Mouse (Mus musculus): ENCODE results near the gene Ptprm.

Gene Ptprm

GRCm38 (mm10) chr17:67287501-67287900, 66.8 kb downstream of the Ptprm start:
- no peak for DNase-seq (ENCODE audit: low spot score in 2 of 2)

DNA sequence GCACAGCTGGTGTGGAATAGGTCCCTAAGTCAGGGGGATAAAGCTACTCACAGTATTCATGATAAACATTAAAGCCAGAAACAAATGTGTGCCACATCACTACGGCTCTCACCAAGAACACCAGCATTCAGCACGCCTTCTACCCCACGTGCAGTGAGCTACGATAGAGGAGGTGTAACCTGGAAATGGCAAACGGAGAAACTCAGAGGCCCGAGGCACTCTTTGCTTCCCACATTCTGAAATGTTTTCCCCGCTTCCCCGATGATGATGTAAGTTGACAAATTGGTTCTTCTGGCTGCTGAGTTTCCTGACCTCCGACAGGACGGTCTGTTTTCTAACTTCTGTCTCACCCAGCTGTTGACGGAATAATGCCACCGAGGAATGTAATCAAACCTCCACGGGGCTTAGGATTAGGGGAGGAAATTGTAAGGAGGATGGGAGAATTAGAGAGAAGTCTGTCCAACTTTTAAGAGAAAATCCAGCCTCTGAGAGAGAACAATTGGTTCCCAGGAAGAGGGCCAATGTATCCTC, 72.6 kb downstream of the Ptprm start:
- no peak for DNase-seq (ENCODE audit: low spot score in 2 of 2)

DNA sequence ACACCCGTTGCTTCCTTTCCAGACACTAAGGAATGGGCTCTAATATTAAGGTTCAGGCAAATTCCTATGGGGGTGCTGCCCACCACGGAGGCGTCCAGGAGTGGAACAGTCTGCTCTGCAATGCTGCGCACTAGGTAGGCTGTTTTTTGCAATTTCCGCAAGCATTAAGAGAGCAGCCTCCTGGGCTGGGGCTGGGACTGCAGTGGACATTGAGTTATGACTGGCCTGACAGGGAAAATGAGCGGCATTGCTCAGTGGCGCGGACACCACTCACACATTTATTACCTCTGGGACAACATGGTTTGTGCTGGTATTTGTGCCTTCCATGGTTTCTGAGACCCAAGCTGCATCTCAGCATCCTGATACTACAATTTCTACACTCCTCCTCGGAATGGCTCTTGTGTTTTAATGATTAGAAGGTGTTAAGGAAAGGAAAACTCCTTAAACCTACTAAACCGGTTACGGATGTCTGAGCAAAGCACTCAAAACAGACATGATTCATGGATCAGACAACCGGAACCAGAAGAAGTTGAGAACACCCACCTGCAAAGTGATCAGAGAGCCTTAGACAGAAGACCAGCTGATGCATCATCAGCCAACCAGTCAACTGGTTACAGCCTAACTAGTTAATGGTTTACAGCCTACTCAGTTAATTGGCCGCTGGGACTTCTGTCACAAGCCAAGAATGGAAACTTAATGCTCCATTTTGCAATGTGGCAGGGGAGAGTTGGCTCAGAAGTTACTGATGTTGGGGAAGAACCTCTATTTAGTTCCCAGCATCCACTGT, 76.9 kb downstream of the Ptprm start:
- DNase-seq (ENCODE audit: low spot score in 2 of 2), result no peak

DNA sequence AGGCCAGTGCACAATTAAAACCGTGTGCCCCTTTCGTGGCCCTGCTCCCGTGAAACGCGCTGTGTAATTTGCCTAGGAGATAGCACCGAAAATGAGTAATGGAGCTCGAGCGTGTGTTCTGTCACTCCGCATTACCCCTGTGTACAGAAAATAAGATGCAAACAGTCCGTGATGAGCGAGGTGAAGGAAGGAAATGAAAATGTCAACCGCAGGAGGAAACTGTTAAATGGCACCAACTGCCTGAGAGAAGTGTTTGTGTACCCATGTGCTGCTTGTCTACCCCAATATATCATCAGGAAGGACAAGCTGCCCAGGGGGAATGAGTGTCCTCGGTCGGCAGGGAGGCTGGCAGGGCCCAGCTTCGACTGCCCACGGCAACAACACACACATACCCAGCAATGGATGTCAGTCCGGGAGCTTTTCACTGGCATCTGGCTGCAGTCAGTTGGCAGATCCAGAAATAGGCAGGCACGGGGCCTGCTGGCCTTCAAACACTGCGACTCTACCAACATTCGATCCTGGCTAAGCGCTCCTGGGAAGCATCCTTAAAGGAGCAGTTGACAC, 79.6 kb downstream of the Ptprm start:
- no peak for DNase-seq (ENCODE audit: low spot score in 2 of 2)

- no peak for DNase-seq (ENCODE audit: low spot score in 2 of 2)
Measured at GRCm38 (mm10) chr17:67272928-67273327, 81.3 kb downstream of the Ptprm start.

DNA sequence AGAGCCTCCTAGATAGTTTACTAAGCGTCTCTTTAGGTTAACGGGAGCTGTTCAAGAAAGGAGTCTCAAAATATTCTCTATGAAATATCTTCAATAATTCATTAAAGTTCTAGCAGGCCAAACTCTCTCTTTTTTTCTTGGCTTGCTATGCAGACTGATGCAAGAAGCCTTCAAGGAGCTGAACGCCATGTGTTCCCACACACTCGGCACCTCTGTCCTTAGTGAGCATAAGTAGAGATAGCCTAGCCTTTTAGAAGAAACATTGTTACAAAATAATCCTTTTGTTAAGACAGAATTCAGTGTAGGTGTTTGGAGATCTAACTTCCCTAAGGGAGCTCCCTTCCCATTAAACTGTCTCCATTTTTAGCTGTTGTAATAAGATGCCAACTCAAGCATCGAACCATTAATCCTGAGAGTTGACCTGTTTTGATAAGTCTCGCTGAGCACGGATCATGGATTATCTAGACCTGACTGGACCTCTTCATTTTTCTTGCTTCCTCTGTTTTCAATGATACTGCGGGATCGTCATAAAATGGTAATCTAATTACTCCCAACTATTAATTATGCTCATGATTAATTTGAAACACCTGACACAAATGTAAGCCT, 85.7 kb downstream of the Ptprm start:
- no peak for DNase-seq (ENCODE audit: low spot score in 2 of 2)

DNA sequence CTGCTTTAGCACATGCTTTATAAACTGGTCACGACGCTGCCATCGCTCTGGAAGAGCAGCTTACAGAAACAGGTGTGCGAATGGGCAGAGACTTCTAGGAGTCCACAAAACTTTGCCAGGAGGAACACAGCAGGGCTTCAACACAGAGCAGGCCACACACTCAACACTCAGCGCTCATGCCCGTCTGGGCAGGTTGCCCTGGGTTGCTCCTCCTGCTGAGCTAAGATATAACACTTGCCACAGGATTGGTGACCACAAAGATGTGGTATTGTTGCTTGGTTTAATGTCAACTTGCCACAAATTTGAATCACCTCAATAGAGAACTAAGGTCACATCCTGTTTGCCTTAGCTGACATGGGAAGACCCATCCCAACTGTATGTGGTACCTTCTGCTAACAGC, 88.0 kb downstream of the Ptprm start:
- no peak for DNase-seq (ENCODE audit: low spot score in 2 of 2)

DNA sequence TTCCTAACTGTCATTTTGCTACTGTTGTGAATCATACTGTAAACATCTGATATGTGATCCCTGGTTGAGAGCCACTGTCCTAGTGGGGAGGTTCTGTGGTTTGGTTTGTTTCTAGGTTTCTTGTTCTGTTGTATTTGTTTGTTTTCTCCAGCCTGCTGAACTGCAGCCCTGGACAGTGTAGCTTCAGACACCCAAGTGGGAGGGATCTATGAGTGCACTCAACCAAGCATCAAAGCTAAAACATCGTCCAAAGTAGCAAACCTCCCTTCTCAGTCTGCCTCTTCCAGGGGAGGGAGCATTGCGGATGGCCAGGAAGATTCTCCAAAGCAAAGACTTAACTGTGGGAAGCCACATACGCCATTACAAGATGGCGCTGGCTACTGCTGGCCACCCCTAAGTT, 88.7 kb downstream of the Ptprm start:
- DNase-seq (ENCODE audit: low spot score in 2 of 2), result no peak

GRCm38 (mm10) chr17:67264716-67265115, 89.5 kb downstream of the Ptprm start:
- no peak for DNase-seq (ENCODE audit: low spot score in 2 of 2)

GRCm38 (mm10) chr17:67263024-67263423, 91.2 kb downstream of the Ptprm start:
- no peak for DNase-seq (ENCODE audit: low spot score in 2 of 2)

DNA sequence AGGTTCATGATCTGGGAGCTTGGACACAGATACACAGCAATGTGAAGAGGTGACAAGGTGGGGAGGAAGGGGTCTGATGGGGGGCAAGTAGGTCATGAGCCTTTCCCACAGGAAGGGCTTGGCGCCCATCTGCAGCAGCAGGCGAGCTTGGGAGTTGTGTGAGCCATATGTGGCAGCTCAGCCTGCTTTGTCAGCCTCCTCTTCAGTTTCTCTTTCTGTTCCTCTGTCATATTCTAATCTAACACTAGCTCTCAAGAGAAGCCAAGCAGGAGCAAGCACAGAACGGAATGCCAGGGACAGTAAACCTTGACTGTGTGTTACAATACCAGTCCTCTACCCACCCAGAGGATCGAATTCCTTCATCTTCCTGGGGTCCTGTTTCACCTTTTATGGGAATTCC, 94.2 kb downstream of the Ptprm start:
- DNase-seq (ENCODE audit: low spot score in 2 of 2), result no peak

DNA sequence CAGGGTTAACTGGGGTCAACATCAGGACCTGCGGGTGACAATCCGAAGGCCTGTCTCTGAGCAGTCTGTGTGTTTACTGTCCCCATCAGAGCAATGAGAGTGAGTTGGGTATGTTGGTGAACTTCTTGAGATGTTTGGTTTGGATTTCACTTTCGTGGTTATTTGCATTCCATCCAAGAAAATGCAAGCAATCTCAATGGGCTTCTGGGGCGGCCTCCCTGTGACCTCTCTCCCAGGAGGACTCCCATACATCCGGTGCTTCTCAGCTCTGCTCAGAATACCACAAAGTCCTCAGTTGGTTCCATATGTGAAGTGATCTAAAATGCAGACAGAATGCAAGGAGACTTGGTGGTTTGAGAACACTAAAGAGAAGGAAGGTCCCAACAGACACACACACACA, 96.5 kb downstream of the Ptprm start:
- DNase-seq (ENCODE audit: low spot score in 2 of 2), result no peak

- no peak for DNase-seq (ENCODE audit: low spot score in 2 of 2)
Measured at GRCm38 (mm10) chr17:67256171-67256570, 98.1 kb downstream of the Ptprm start.

DNA sequence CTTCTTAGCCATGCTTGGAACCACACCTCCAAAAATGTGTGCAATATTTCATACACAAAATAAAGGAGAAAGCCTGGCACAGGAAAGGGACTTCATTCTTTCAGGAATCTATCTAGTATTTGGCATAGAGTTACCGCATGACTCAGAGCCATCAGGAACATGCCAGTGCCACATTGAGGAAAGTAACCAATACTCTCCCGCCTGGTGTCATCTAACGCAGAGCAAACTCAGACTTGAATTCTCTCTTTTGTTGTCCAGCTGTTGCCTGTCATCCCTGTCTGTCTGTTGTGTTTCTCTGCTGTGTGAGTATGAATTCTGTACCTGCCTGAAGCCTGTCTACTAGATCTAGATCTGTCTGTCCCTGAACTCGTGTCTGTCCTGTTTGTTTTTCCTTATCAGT, 100.8 kb downstream of the Ptprm start:
- DNase-seq (ENCODE audit: low spot score in 2 of 2), result no peak

DNA sequence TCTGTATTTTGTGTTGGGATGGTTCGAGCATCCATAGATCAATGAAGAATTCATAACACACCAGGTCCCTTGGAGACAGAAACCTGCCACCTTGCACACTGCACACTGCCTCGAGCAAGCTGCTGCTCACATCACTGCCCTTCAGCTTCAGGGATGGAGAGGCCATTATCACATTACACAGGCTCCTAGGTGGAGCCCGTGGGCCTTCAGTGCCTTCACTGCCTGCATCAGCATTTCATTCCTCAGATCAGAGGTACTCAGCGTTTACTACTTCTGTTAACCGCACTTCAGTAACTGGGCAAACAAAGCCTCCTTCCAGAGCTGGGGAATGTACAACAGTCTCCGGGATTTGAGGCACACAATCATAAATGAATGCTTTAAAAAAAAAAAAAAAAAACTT, 101.3 kb downstream of the Ptprm start:
- DNase-seq (ENCODE audit: low spot score in 2 of 2), result no peak

GRCm38 (mm10) chr17:67245273-67245875, 108.9 kb downstream of the Ptprm start:
- no peak for DNase-seq (ENCODE audit: low spot score in 2 of 2)

DNA sequence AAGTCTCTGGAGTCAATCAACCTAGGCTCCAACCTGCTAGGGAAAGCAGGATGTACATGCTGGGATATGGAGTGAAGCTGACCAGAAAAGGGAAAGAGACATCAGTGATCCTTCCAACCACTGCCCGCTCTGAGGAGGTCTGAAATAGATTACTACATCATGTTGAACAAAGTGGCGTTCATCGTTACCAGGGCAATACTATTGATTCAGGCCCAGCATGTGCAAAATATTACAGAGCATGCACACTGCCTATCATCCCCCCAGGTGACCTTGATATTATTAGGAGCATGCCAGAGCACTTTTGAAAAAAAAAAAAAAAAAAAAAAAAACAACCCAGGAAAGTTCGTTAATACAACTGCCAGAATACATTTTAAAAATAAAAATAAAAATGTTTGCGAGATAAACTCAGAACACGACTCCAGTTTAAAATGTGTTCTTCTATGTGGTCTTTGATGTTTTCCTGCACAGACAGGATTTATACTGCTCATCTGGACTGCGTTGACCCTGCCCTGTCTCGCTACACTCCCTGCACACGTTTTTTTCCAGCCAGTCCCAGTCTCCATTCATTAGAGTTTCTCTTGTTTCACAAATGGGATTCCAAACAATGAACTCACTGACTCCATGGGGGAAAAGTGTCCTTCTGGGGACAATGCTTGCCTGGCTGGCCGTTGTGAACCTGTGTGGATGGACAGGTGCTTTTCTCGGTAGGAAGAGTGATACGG, 111.3 kb downstream of the Ptprm start:
- DNase-seq (ENCODE audit: low spot score in 2 of 2), result no peak

DNA sequence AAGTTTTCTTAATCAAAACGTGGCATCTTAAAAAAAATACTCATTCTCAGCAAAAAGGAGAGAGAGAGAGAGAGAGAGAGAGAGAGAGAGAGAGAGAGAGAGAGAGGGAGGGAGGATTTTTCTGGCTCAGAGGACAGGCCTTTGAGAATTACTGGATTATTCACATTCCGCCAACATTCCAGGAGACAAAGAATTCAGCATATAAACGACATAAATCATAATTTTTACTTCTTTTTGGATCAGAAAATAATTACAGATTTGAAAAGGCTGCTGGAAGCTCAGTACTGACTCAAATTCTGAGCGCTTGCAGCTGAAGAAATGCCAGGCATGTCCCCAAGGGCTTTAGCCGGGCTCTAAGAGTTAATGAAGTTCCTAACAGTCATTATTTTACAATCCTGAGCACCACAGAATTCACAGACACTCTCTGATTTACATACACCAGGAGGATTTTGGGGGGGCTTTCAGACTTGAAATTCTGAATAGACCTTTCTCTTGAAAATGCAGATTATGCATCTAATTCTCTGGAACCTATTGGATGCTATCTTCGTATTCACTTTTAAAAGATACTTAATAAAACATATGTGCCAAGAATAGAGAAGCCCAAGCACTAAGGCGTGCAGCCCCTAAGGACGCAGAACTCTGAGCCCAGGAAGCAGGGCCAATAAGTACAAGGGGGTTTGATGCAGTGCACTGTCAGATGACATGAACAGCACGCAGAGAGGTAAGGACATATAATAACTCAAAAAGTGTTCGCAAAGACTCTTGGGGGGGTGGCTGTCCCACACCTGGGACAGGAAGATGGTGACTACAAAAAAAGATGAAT, 112.1 kb downstream of the Ptprm start:
- no peak for DNase-seq (ENCODE audit: low spot score in 2 of 2)

- DNase-seq (ENCODE audit: low spot score in 2 of 2), result no peak
Measured at GRCm38 (mm10) chr17:67238866-67239265, 115.4 kb downstream of the Ptprm start.

DNA sequence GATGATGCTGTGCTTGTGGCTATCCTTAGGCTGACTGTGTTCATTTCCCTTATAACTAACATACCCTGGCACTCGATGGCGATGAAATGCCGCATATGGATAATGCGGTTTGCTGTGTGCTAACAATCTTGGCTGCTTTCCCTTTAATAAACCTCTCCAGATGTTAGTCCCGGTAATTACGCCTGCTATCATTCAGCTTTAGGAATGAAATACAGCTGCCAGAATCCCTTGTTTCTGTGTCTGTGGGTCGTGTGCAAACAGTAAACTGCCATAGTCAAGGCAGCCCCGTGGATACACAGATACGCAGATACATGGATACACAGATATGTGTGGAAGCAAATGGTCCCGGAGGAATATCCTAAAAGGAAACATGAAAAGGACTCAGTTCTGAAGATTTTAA, 116.8 kb downstream of the Ptprm start:
- DNase-seq (ENCODE audit: low spot score in 2 of 2), result no peak

DNA sequence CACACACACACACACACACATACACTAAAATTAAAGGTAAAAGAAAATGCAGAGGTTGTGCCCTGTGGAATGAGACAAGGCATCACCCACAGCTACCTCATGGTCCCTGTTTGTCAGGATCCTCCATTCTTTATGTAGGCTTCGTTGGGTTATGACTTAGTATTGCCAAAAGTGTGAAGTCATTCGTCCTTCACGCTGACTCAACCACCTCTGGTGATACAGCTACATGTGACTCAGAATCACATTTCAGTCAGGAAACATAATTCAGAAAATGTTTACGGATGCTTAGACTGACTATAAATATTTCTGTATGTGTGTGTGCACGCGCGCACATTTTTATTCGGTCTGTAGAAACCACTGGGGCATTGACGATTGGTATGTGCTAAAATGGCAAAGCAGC, 121.2 kb downstream of the Ptprm start:
- DNase-seq (ENCODE audit: low spot score in 2 of 2), result no peak
